Mouse (Mus musculus) lung, postnatal 0 days (tissue): ENCODE results near the gene Pick1.

Experiments
- CTCF ChIP-seq: IDR thresholded peaks from 2 replicates; pipeline ENCODE4 v1.5.1; 2016; ENCODE audit warnings: antibody characterized with exemption, mild to moderate bottlenecking
- EP300 ChIP-seq: IDR thresholded peaks from 2 replicates; pipeline ENCODE4 v1.6.1; 2016; ENCODE audit warnings: antibody characterized with exemption, mild to moderate bottlenecking, control low read depth

- TF ChIP-seq CTCF (no peak), EP300 (no peak)
These were observed 12.8 kb upstream of the Pick1 start for GRCm38 (mm10) chr15:79216191-79216590.
